Mouse (Mus musculus) hindbrain, embryonic 10.5 days (tissue): ENCODE measurements at regions not wholly inside any gene's neighbourhood (a gene's known extent, or its start where the extent isn't known, plus 50 kb on each side); places are given as distances from the start of the nearest gene placed in this dataset.
A peak's percentile ranks its signal among the peaks of the same experiment; 100 is the strongest.
"Not testable (repeated sequence)": the region's sequence is repeated elsewhere in the genome, so short reads cannot be mapped to it uniquely, and the experiment has no call there.

Source experiments
- DNase-seq: peaks from one replicate; pipeline ENCODE4 v3.0.0-alpha.2; 2017; ENCODE audit warnings: low spot score
- H3K27ac ChIP-seq: fragments of 300-500 bp; sonication (generic); 2 replicates; pipeline ENCODE4 v1.5.1; 2016; ENCODE audit warnings: mild to moderate bottlenecking, moderate library complexity
- H3K27me3 ChIP-seq: fragments of 300-500 bp; sonication (generic); 2 replicates; pipeline ENCODE4 v1.6.1; 2016; ENCODE audit warnings: mild to moderate bottlenecking; ENCODE audit not compliant: poor library complexity, insufficient read depth, severe bottlenecking
- H3K36me3 ChIP-seq: fragments of 300-500 bp; sonication (generic); 2 replicates; pipeline ENCODE4 v1.6.1; 2016; ENCODE audit warnings: mild to moderate bottlenecking, moderate library complexity
- H3K4me1 ChIP-seq: fragments of 300-500 bp; sonication (generic); replicated peaks from 2 replicates; pipeline ENCODE4 v1.6.1; 2016; ENCODE audit warnings: mild to moderate bottlenecking
- H3K4me3 ChIP-seq: fragments of 300-500 bp; sonication (generic); 2 replicates; pipeline ENCODE4 v1.5.1; 2016; ENCODE audit warnings: mild to moderate bottlenecking, moderate library complexity
- H3K9me3 ChIP-seq: fragments of 300-500 bp; sonication (generic); 2 replicates; pipeline ENCODE4 v1.6.1; 2016; ENCODE audit warnings: mild to moderate bottlenecking, moderate library complexity
- WGBS: fragments of 180-500 bp; shearing (Covaris S2); methylation state at CpG from one replicate; pipeline ENCODE4 v1.1.7; 2016; 5-methylcytosine and 5-hydroxymethylcytosine counted together

DNA sequence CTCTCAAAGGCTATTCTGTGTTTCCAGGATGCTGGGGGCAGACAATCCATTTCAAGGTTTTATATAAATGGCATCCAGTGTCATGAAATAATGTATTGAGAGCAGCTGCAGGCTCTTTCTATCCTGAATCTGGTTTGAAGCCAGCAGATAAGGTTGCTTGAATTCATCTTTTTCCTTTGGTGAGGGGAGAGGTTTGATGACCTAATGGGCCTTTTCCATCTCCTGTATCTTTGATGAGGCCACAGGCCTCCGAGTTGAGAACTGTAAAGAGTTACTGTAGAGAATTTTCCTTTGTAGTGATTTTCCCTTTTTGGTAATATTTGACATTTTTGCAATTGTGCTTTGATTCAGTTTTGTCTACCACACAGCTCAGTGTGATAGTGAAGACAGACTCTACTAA lies 458.8 kb upstream of the 1700008P02Rik start:
- no peak overlapping the region for H3K27ac ChIP-seq
- H3K4me3 ChIP-seq, result no peak overlapping the region
- DNase-seq, result no peak

GRCm38 (mm10) chr3:7076850-7077249 lies 456.6 kb upstream of the 1700008P02Rik start:
- H3K27ac ChIP-seq, result no peak overlapping the region
- 92% methylated on average over 3 of the region's 3 CpGs for WGBS
- no peak for DNase-seq

More for the DNA sequence above, 458.8 kb upstream of the 1700008P02Rik start:
- H3K27me3 ChIP-seq, result no peaks in the 10 kb centered on the region
- 64% methylated on average over 1 of the region's 1 CpGs for whole genome bisulfite sequencing
- H3K36me3 ChIP-seq, result no peaks in the 10 kb centered on the region
- no peaks in the 10 kb centered on the region for H3K9me3 ChIP-seq
- no peaks in the 10 kb centered on the region for H3K4me1 ChIP-seq

GRCm38 (mm10) chr3:7074488-7074887 lies 454.2 kb upstream of the 1700008P02Rik start:
- WGBS, result 73% methylated on average over 2 of the region's 2 CpGs
- Histone ChIP-seq H3K27me3 (no peaks in the 10 kb centered on the region), H3K9me3 (no peaks in the 10 kb centered on the region), H3K4me1 (no peaks in the 10 kb centered on the region), H3K36me3 (no peaks in the 10 kb centered on the region), H3K4me3 (no peak overlapping the region), H3K27ac (no peak overlapping the region)
- no peak for DNase-seq

More at GRCm38 (mm10) chr3:7076850-7077249, 456.6 kb upstream of the 1700008P02Rik start:
- no peaks in the 10 kb centered on the region for H3K27me3 ChIP-seq
- no peaks in the 10 kb centered on the region for H3K4me1 ChIP-seq
- H3K9me3 ChIP-seq, result no peaks in the 10 kb centered on the region
- no peak overlapping the region for H3K4me3 ChIP-seq
- no peaks in the 10 kb centered on the region for H3K36me3 ChIP-seq

DNA sequence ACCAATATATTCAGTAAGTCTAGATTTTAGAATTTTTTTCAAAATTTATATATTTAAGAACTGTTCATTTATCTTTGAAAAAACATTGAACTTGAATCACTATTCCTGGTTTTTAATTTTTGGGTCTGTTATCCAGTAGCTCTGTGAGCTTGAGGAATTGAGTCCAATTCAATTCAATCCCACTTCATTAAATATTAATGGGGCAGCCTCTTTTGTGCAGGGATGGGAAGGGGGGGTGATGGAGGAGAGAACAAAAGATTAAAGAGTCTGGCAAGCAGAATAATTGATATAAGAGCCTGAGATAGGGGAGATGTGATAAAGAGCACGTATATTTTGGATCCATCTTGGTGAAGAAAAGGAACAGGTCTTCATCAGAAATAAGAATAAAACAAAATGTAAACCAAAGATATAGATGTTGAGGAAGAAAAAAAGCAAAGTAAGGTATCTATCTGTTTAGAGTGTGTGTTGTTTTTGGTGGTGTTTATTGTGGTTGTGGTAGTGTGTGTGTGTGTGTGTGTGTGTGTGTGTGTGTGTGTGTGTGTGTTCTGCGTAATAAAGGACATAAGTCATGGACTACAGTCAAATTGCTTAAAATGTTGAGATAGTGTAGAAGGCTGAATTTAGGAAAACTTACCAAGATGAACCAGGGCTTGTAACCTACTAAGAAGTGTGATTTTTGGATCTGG lies 421.3 kb upstream of the 1700008P02Rik start:
- peak overlapping the region; percentile 64 for H3K27ac ChIP-seq

DNA sequence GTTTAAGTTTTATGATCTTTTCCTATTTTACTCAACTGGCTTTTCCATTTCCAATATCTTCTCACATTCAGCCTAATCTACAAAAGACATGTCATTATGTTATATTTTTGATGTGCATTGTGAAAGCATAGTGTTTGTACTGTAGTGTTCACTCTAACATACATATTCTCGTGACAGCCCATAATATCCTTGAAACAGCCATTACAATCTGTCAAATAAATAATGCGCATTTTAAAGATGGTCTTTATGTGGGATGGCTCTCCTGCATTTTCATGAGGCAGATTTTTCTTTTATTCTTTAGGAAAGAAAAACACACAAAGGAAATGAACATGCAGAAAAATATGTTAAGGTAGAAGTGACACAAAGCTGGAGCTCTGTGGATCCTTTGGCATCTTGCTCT lies 415.6 kb upstream of the 1700008P02Rik start:
- Histone ChIP-seq H3K9me3 (peaks cover 10% of the 10 kb centered on the region), H3K4me1 (no peaks in the 10 kb centered on the region), H3K27ac (peak overlapping the region; percentile 6; the same call in 1 of the 2 replicates), H3K4me3 (no peak overlapping the region), H3K36me3 (no peaks in the 10 kb centered on the region), H3K27me3 (no peaks in the 10 kb centered on the region)
- 60% methylated on average over 2 of the region's 2 CpGs for WGBS
- DNase-seq, result no peak

More for the DNA sequence above, 421.3 kb upstream of the 1700008P02Rik start:
- 65% methylated on average over 2 of the region's 2 CpGs for WGBS
- Histone ChIP-seq H3K9me3 (peaks cover 10% of the 10 kb centered on the region), H3K4me1 (no peaks in the 10 kb centered on the region), H3K27me3 (no peaks in the 10 kb centered on the region), H3K4me3 (no peak overlapping the region), H3K36me3 (no peaks in the 10 kb centered on the region)
- no peak for DNase-seq

GRCm38 (mm10) chr3:7027845-7028244 lies 407.6 kb upstream of the 1700008P02Rik start:
- H3K27ac ChIP-seq, result no peak overlapping the region
- 33% methylated on average over 5 of the region's 5 CpGs for WGBS

GRCm38 (mm10) chr3:7014345-7014973 lies 394.2 kb upstream of the 1700008P02Rik start:
- no peak for DNase-seq
- 47% methylated on average over 7 of the region's 7 CpGs for WGBS

More at GRCm38 (mm10) chr3:7027845-7028244, 407.6 kb upstream of the 1700008P02Rik start:
- Histone ChIP-seq H3K27me3 (no peaks in the 10 kb centered on the region), H3K4me3 (no peak overlapping the region), H3K9me3 (no peaks in the 10 kb centered on the region), H3K36me3 (no peaks in the 10 kb centered on the region), H3K4me1 (no peaks in the 10 kb centered on the region)
- peak; percentile 48 for DNase-seq

DNA sequence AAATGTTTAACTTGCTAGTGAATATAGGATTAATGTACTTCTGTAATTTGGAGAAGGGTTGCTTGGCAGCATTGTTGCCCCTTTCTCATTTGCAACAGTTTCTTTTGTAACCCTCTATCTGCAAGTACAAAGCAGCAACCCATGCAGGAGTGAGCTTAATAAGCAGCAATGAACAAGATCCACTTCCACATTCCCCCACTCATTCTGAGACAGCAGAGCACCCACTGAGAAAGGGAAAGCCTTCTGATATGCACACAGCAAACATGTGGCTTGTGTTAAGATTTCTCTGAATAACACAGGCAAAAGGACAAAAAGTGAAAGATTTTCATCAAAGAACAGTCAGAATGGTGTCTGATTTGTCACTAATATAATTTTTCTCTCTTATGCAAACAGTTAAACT lies 393.3 kb upstream of the 1700008P02Rik start:
- peak overlapping the region; percentile 54 for H3K27ac ChIP-seq
- H3K4me3 ChIP-seq, result no peak overlapping the region
- no peak for DNase-seq
- H3K9me3 ChIP-seq, result no peaks in the 10 kb centered on the region
- H3K27me3 ChIP-seq, result no peaks in the 10 kb centered on the region
- H3K36me3 ChIP-seq, result no peaks in the 10 kb centered on the region
- peaks cover 17% of the 10 kb centered on the region for H3K4me1 ChIP-seq

More at GRCm38 (mm10) chr3:7014345-7014973, 394.2 kb upstream of the 1700008P02Rik start:
- Histone ChIP-seq H3K4me3 (no peak overlapping the region), H3K4me1 (peaks cover 17% of the 10 kb centered on the region), H3K27ac (peak overlapping the region; percentile 62), H3K27me3 (no peaks in the 10 kb centered on the region), H3K36me3 (no peaks in the 10 kb centered on the region), H3K9me3 (no peaks in the 10 kb centered on the region)

DNA sequence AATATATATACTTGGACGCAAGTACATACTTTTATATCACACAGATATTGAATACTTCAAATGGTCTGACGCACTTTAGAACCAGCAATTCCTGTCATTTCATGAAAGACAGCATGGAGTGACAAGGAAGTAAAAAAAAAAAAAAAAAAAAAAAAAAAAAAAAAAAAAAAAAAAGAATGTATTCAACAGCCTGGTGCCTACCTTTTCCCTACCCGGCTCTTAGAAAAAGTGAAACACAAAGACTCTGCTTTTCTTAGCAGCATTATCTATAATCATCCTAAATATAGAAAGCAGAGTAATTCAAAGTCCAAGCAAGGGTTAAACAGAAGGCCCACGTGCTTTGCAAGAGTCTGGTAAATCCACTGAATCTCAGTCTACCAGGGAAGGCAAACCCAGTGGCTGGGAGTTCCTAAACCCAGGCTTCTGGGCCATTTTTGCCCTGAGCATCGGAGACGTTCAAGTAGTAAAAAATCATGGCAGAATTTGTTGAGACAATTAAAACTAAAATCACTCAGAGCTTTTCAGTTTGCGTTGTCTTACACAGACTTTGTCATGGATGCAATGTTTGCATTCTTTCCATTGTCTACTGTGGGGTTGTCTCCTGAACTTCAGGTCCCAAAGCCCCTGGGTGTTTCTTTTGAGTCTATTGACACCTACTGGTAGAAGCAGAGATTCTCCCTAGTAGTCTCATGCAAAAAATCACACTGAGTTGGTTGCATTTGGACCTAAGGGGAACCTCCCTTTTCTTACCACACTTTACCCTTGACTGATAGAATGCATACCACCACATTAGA lies 390.2 kb upstream of the 1700008P02Rik start:
- H3K4me3 ChIP-seq, result no peak overlapping the region
- 49% methylated on average over 7 of the region's 7 CpGs for WGBS
- peak overlapping the region; percentile 56 for H3K27ac ChIP-seq
- no peaks in the 10 kb centered on the region for H3K9me3 ChIP-seq
- no peaks in the 10 kb centered on the region for H3K36me3 ChIP-seq
- H3K27me3 ChIP-seq, result no peaks in the 10 kb centered on the region
- peak; percentile 10 for DNase-seq
- H3K4me1 ChIP-seq, result peaks cover 17% of the 10 kb centered on the region

- 81% methylated on average over 7 of the region's 7 CpGs for WGBS
- no peak for DNase-seq
- Histone ChIP-seq H3K4me3 (no peak overlapping the region), H3K9me3 (no peaks in the 10 kb centered on the region), H3K4me1 (peaks cover 6% of the 10 kb centered on the region), H3K36me3 (no peaks in the 10 kb centered on the region), H3K27me3 (no peaks in the 10 kb centered on the region), H3K27ac (no peak overlapping the region)
These were observed 388.5 kb upstream of the 1700008P02Rik start for GRCm38 (mm10) chr3:7008671-7009217.

DNA sequence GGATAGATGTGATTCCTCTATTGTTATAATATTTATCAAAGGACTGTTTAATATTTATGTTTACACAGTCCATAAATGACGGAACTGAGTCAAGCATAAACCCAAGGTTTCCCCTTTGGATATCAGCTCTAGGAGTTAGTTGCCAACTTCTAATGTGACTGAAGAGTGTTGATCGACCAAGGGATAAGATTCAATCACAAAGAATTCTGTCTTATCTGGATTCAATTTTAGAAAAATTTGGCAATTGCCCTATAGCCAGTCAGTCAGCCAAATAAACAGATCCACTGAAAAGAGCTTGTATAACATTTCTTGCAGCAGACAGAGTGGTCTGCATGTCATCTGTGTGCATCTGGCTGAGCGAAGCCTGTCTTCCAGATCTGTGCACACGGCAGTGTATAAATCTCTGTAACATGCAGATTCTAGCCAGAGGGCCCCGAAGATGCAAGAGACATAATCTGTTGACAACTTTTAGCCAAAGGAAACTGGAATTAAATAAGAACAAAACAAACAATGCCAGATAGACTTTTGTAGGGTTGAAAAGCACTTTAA lies 387.6 kb upstream of the 1700008P02Rik start:
- DNase-seq, result no peak

DNA sequence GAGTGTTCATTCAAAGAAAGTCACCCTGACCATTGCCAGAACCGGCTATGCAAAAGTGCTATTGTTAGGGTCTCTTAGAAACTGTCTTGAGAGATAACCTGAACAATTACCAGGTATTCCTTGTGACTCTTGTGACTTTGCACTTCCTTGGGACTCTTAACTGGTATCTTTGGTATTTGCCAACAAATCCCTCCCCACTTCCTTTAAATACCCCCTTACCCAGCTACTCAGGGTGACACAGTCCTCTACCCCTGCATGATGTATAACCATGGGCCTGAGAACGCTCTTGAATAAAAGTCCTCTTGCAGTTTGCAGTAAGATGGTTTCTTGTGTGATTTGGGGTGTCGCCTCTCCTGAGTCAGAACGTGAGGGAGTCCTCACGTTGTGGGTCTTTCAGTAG lies 371.5 kb upstream of the 1700008P02Rik start:
- DNase-seq, H3K9me3 ChIP-seq, H3K36me3 ChIP-seq, H3K4me3 ChIP-seq, H3K27me3 ChIP-seq, H3K27ac ChIP-seq, H3K4me1 ChIP-seq: not testable (repeated sequence)
- 84% methylated on average over 5 of the region's 5 CpGs for WGBS

More for the DNA sequence above, 387.6 kb upstream of the 1700008P02Rik start:
- Histone ChIP-seq H3K4me1 (no peaks in the 10 kb centered on the region; the same call in 1 of the 2 replicates), H3K4me3 (no peak overlapping the region), H3K27me3 (no peaks in the 10 kb centered on the region), H3K27ac (no peak overlapping the region), H3K36me3 (no peaks in the 10 kb centered on the region), H3K9me3 (no peaks in the 10 kb centered on the region)
- WGBS, result 76% methylated on average over 5 of the region's 5 CpGs
